Mouse (Mus musculus) intestine, embryonic 14.5 days (tissue): ENCODE results near the gene Ttc7. TPM values are rescaled to one million over a fixed set of nuclear protein-coding genes. Genes with fewer than 3 reads are reported as not detected.

Source experiments
- ATAC-seq: fragments of 200-750 bp; cut with Nextera tagmentation; replicated peaks from 2 replicates; pipeline ENCODE4 v1.8.0; 2017; ENCODE audit warnings: low read depth, moderate number of reproducible peaks, moderate TSS enrichment, moderate library complexity; ENCODE audit not compliant: low FRiP score, low TSS enrichment
- DNase-seq: peaks from one replicate; pipeline ENCODE4 v3.0.0-alpha.2; 2018; ENCODE audit warnings: low spot score
- H3K27ac ChIP-seq: fragments of 300-500 bp; sonication (generic); 2 replicates; pipeline ENCODE4 v1.5.1; 2014; ENCODE audit warnings: low read depth, mild to moderate bottlenecking, control low read depth
- H3K27me3 ChIP-seq: fragments of 300-500 bp; sonication (generic); replicated peaks from 2 replicates; pipeline ENCODE4 v1.6.1; 2014; ENCODE audit warnings: low read length, control low read depth; ENCODE audit not compliant: control insufficient read depth, insufficient read depth
- H3K36me3 ChIP-seq: fragments of 300-500 bp; sonication (generic); 2 replicates; pipeline ENCODE4 v1.6.1; 2014; ENCODE audit warnings: low read length, control low read depth; ENCODE audit not compliant: control insufficient read depth, insufficient read depth
- H3K4me1 ChIP-seq: fragments of 300-500 bp; sonication (generic); replicated peaks from 2 replicates; pipeline ENCODE4 v1.6.1; 2014; ENCODE audit warnings: low read length, control low read depth, mixed read lengths; ENCODE audit not compliant: control insufficient read depth, insufficient read depth
- H3K4me2 ChIP-seq: fragments of 300-500 bp; sonication (generic); 2 replicates; pipeline ENCODE4 v1.6.1; 2014; ENCODE audit warnings: low read length
- H3K4me3 ChIP-seq: fragments of 300-500 bp; sonication (generic); 2 replicates; pipeline ENCODE4 v1.5.1; 2014; ENCODE audit warnings: low read depth, low read length, control low read depth, mixed read lengths
- H3K9ac ChIP-seq: fragments of 300-500 bp; sonication (generic); 2 replicates; pipeline ENCODE4 v1.6.1; 2014; ENCODE audit warnings: mild to moderate bottlenecking, low read length
- H3K9me3 ChIP-seq: fragments of 300-500 bp; sonication (generic); 2 replicates; pipeline ENCODE4 v1.6.1; 2016; ENCODE audit warnings: low read length, control low read depth; ENCODE audit not compliant: control insufficient read depth
- WGBS: fragments of 180-500 bp; shearing (Covaris S2); extraction: QIAGEN DNeasy Blood & Tissue Kit; methylation state at CpG from one replicate; pipeline ENCODE4 v1.1.7; 2014; 5-methylcytosine and 5-hydroxymethylcytosine counted together
- polyA plus RNA-seq: library from polyadenylated mRNA; unstranded; fragments of >200 nt; fragmentation: Nextera tagmentation; extraction: Ambion mirVana; gene quantifications from 2 replicates; pipeline ENCODE4 v1.2.1, GENCODE M21; 2014

The Ttc7 gene
- polyA plus RNA-seq, 1 experiment from 2014 or later: 11.9 TPM

DNA sequence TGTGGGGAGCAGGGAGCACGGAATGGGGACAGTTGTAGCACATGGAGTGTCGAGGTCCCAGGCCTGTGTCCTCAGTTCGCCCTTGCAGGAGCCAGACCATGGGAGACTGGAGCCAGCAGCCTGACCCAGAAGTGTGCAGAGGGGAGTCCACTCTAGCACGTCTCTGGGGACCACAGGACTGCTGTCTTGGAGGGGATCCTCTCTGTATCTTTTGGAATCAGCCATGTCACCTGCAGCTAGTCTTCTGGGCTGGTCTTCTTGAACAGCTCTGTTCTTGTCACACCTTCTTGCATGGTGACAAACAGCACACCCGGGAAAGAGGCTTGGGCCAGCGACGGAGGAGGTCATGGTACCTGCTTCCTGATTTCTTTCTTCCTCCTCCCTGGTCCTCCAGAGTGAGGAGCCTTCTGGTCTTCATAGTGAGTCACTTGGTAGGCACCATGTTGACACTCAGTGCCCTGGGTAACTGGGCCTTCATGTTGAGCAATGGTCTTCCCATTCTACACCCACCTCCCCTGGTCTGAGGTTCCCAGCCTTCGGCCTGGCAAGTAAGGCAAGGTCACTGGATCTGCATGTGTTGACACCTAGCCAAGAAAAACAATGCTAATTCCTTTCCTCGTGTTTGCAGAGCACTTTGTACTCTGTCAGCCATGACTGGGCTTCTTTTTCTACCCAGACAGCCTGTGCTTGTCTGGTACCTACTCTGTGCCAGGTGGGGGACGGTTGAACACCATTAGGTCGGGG lies 21.6 kb downstream of the Ttc7 start:
- H3K4me2 ChIP-seq: no peak overlapping the region
- no peaks in the 10 kb centered on the region for H3K36me3 ChIP-seq
- H3K9ac ChIP-seq: no peak overlapping the region
- 0 out of 2 replicates have a peak, but pooled peaks cover 5% of the 10 kb centered on the region for H3K4me1 ChIP-seq
- WGBS: 82% methylated on average over 11 of the region's 11 CpGs
- H3K4me3 ChIP-seq: no peak overlapping the region
- DNase-seq (no peak), ATAC-seq (no peak)
- H3K27me3 ChIP-seq: no peaks in the 10 kb centered on the region
- no peaks in the 10 kb centered on the region for H3K9me3 ChIP-seq
- no peak overlapping the region for H3K27ac ChIP-seq

DNA sequence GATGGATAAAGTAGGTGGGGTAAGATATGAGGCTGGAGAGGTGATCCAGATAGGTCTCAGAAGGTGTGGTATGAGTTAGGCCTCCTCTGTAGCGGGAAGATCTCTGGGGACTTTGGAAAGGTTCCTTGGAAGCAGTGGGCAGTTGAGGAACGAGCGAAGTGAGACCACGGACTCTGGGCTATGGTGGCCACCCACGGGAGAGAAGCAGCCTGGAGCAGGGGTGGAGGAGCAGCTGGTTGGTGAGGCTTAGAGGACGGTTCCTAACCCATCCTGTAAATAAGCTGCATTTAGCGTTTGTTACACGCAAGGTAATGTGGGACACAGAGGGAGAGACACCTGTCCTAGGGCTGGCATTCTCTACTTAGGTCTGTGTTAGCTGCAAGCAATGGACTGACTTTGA lies 22.4 kb downstream of the Ttc7 start:
- Histone ChIP-seq H3K9ac (no peak overlapping the region), H3K27ac (no peak overlapping the region), H3K9me3 (no peaks in the 10 kb centered on the region), H3K27me3 (no peaks in the 10 kb centered on the region), H3K4me1 (0 out of 2 replicates have a peak, but pooled peaks cover 5% of the 10 kb centered on the region), H3K36me3 (no peaks in the 10 kb centered on the region), H3K4me2 (no peak overlapping the region), H3K4me3 (no peak overlapping the region)
- no peak for DNase-seq
- no peak for ATAC-seq
- 91% methylated on average over 8 of the region's 8 CpGs for WGBS

DNA sequence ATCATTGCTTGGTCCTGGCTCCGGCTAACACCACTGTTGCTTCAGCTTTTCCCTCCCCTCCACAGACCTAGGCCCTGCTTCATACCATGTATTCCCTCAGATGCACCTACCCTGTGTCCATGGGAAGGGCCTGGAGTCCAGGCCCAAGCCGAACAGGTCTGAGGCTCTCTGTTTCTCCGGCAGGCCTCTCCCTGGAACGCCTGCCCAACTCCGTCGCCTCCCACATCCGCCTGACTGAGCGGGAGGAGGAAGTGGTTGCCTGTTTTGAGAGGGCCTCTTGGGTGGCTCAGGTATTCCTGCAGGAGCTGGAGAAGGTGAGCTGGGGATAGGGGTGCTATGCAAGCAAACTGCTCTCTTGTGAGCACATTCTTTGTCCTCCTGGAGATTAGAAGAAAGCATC lies 24.1 kb downstream of the Ttc7 start:
- H3K4me2 ChIP-seq: no peak overlapping the region
- H3K27ac ChIP-seq: no peak overlapping the region
- no peaks in the 10 kb centered on the region for H3K36me3 ChIP-seq
- no peaks in the 10 kb centered on the region for H3K9me3 ChIP-seq
- 69% methylated on average over 8 of the region's 8 CpGs for WGBS
- ATAC-seq (no peak), DNase-seq (no peak)
- 0 out of 2 replicates have a peak, but pooled peaks cover 5% of the 10 kb centered on the region for H3K4me1 ChIP-seq
- H3K27me3 ChIP-seq: no peaks in the 10 kb centered on the region
- H3K9ac ChIP-seq: no peak overlapping the region
- H3K4me3 ChIP-seq: no peak overlapping the region

DNA sequence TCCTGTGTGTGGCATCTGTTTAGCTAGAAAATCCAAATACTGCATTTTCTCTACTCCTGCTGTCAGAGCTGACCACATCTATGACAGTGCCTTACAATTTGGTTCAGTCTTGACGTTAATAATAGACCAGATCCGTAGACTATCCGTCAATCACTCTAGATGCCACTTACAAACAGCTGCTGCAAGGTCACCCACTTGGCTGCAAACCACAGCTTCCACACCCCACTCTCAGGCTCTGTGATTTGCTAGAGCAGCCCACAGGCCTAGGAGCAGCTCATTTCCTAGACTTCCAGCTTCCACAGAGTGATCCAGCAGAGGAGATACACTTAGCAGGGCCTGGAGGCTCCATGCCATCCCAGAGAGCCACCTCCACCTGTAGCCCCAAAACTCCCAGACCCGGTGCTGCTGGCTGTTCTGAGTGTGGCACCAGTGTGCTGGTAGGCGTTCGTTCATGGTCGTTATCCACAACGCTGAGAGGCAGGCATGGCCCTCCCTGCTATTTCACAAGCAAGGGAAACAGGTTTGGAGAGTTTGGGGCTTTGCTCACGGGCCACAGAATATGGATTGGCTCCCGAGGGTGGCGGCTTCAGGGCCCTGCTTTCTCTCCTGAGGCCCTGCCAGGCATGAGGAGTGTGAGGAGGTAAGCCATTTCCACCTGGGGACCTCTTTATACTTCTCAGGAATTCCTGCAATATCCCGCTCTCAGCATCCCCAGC lies 26.5 kb downstream of the Ttc7 start:
- H3K9me3 ChIP-seq: no peaks in the 10 kb centered on the region
- no peaks in the 10 kb centered on the region for H3K4me1 ChIP-seq
- H3K36me3 ChIP-seq: no peaks in the 10 kb centered on the region
- H3K9ac ChIP-seq: no peak overlapping the region
- 81% methylated on average over 12 of the region's 12 CpGs for WGBS
- H3K4me2 ChIP-seq: no peak overlapping the region
- H3K27ac ChIP-seq: no peak overlapping the region
- ATAC-seq (no peak), DNase-seq (no peak)
- H3K4me3 ChIP-seq: no peak overlapping the region
- H3K27me3 ChIP-seq: no peaks in the 10 kb centered on the region

DNA sequence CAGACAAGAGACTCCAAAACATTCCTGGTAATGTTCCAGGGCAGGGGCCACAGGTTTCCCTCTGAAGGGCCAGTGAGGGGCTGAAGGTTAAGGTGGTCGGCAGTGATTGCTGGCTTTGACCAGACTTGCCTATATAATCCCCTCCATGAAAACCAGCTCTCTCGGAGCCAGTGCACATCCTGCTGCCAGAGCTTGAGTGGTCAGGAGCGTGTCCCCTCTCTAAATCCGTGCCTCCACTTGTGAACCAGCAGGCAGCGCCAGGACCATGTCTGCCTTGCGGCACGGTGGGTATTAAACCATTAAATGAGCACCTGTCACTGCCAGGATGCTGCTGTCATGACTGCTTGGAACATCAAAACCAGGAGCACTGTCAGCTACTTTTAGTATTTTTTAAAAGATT lies 27.8 kb downstream of the Ttc7 start:
- no peak overlapping the region for H3K9ac ChIP-seq
- ATAC-seq (no peak), DNase-seq (no peak)
- H3K36me3 ChIP-seq: no peaks in the 10 kb centered on the region
- no peak overlapping the region for H3K27ac ChIP-seq
- no peak overlapping the region for H3K4me2 ChIP-seq
- no peaks in the 10 kb centered on the region for H3K27me3 ChIP-seq
- H3K9me3 ChIP-seq: no peaks in the 10 kb centered on the region
- 93% methylated on average over 7 of the region's 7 CpGs for WGBS
- H3K4me3 ChIP-seq: no peak overlapping the region
- no peaks in the 10 kb centered on the region for H3K4me1 ChIP-seq

DNA sequence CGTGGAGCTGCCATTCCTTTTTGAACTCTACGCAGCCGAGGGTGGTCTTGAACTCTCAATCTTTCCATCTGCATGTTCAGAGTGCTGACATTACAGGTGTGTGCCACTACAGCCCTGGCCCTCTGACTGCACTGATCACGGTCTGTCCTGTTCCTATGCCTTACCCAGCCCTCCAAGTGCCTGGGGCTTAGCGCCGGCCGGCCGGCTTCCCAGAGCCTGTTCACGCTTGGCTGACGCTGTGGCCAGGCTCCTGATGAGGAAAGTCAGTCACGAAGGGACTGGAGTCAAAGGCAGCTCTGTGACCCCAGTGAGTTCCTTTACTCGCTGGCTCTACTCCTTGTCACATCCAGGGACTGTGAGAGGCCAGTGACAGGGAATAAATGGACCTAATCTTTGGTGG lies 29.7 kb downstream of the Ttc7 start:
- no peak overlapping the region for H3K4me2 ChIP-seq
- H3K27ac ChIP-seq: no peak overlapping the region
- DNase-seq (no peak), ATAC-seq (no peak)
- H3K36me3 ChIP-seq: no peaks in the 10 kb centered on the region
- H3K27me3 ChIP-seq: no peaks in the 10 kb centered on the region
- no peaks in the 10 kb centered on the region for H3K9me3 ChIP-seq
- no peaks in the 10 kb centered on the region for H3K4me1 ChIP-seq
- no peak overlapping the region for H3K9ac ChIP-seq
- H3K4me3 ChIP-seq: no peak overlapping the region
- 70% methylated on average over 12 of the region's 12 CpGs for WGBS

DNA sequence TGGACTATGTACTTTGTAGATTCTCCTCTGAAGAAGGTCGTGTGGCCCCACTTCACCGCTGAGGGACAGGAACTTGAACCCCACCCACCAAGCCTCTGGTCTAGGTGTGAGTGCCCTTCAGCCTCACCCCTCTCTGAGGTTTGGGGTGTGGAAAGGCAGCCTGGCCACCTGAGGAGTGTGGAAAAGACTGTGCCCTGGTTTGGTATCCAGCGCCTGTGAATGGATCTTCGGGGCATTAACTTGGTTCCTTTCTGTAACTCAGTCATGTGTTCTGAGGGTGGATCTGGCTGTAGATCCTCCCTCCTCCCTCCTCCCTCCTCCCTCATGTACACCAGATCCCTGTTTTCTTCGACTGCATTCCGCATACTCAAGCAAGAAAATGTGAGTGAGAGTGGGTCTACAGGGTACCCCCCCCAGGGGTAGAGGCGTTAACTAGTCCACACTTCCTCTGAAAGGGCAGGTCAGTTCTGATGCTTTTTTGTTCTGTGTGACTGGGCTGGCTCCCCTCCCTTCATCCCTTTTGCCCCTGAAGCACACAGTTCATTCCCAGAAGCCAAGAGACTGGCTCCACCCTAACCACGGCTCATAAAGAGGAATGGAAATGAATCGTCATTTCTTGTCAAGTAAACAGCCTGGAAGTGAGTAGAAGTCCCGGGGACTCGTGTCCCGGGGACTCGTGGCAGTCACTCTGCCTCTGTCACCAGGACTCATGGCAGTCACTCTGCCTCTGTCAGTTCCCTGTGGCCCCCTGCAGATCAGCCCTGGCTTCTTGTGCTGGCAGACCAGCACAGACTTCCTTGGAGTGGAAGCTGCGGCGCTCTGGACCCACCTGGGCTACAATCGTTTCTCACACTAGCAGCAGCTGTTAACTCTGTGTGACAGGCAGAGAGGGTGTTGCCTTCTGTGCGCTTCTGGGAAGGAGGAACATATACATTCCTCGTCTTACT lies 30.5 kb downstream of the Ttc7 start:
- Histone ChIP-seq H3K4me1 (no peaks in the 10 kb centered on the region), H3K4me2 (no peak overlapping the region), H3K9ac (no peak overlapping the region), H3K36me3 (no peaks in the 10 kb centered on the region), H3K27ac (no peak overlapping the region), H3K4me3 (no peak overlapping the region), H3K9me3 (no peaks in the 10 kb centered on the region), H3K27me3 (no peaks in the 10 kb centered on the region)
- WGBS: 42% methylated on average over 18 of the region's 18 CpGs
- DNase-seq (no peak), ATAC-seq (no peak)

DNA sequence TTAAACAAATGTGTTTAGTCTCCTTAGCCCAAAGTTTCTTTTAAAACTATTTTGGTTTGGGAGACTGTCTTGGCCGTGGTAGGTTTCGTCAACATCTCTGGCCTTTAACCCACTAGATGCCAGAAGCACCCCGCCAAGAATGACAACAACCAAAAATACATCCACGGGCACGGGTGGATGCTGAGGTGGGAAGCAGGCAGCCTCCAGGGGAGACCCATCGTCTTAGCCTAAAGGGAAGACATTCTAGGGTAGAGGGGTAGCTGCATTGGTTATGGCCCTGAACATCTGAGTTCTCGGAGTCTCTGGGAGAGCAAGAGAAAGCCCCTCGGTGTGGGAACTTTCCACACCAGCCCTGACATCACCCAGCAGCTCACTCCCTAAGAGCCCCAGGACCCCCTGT lies 31.4 kb downstream of the Ttc7 start:
- no peak for DNase-seq
- H3K4me2 ChIP-seq: no peak overlapping the region
- no peak for ATAC-seq
- H3K36me3 ChIP-seq: no peaks in the 10 kb centered on the region
- 80% methylated on average over 8 of the region's 8 CpGs for WGBS
- no peak overlapping the region for H3K9ac ChIP-seq
- H3K9me3 ChIP-seq: no peaks in the 10 kb centered on the region
- no peaks in the 10 kb centered on the region for H3K4me1 ChIP-seq
- no peak overlapping the region for H3K4me3 ChIP-seq
- no peaks in the 10 kb centered on the region for H3K27me3 ChIP-seq
- H3K27ac ChIP-seq: no peak overlapping the region
